Mouse (Mus musculus) liver, postnatal 0 days (tissue): ENCODE results near the gene Gsk3b.

Experiments
- CTCF ChIP-seq: sonication (generic); IDR thresholded peaks from 2 replicates; pipeline ENCODE4 v1.5.1; 2016; ENCODE audit warnings: antibody characterized with exemption, low read depth
- EP300 ChIP-seq: IDR thresholded peaks from 2 replicates; pipeline ENCODE4 v1.6.1; 2016; ENCODE audit warnings: antibody characterized with exemption, low read depth, mild to moderate bottlenecking

GRCm38 (mm10) chr16:38286541-38286940 lies 197.7 kb downstream of the Gsk3b start:
- TF ChIP-seq CTCF (no peak), EP300 (no peak)
